19 mouse cellular contexts compared by ENCODE assay signal in the genomic region with DNA sequence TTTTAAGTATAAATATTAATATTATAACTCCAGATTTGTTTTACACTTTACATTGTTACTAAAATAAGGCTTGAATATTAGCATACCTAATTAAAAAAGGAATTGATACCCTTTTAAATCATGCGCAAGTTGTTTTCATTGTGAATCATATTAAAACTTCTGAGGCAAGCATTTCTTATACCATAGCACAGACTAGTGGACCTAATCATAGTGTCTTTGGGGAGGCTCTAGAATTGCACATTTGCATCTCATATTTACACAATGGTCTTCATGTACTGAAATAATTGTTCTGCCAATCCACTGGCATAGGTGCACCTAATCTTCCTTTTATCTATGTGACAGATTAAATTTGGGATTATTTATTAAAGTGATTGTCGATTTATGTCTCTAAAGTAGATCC.
DNase-seq lines count a peak whose midpoint lies in the region; ATAC-seq and TF ChIP-seq lines count a peak whose summit lies in the region.
"Had no signal": no experiment of that assay in that cellular context is flagged by ENCODE, and none has a peak within 500 bp of the region (broad histone marks: within the 10 kb centered on the region; RNA-seq: fewer than 3 reads in every experiment).

No protein-coding gene starts in this region.

- H3K4me3 ChIP-seq in gastrocnemius, adult 2 months: no peak overlapping the region
- H3K4me3 ChIP-seq in kidney, postnatal 0 days (replicated peaks; ENCODE audit: low read depth, low read length): no peak overlapping the region
- no peak overlapping the region for H3K4me3 ChIP-seq in kidney, adult 2 months (ENCODE audit: insufficient read depth, low read depth, low read length)
- H3K4me3 ChIP-seq in midbrain, embryonic 14.5 days (replicated peaks; ENCODE audit: low read depth, low read length): no peak overlapping the region
- no peak overlapping the region for H3K4me3 ChIP-seq in midbrain, embryonic 15.5 days
- H3K4me3 ChIP-seq in stomach, postnatal 0 days (ENCODE audit: low read depth, low read length): no peak overlapping the region
- H3K4me3 ChIP-seq: embryonic facial prominence, embryonic 13.5 days; heart, embryonic 13.5 days; hindbrain, embryonic 13.5 days had no signal

- WGBS in kidney, postnatal 0 days: 90% methylated on average over 2 of the region's 2 CpGs
- 90% methylated on average over 2 of the region's 2 CpGs for WGBS in kidney, adult 2 months
- 88% methylated on average over 2 of the region's 2 CpGs for WGBS in midbrain, embryonic 14.5 days
- WGBS in midbrain, embryonic 15.5 days: 83% methylated on average over 2 of the region's 2 CpGs
- WGBS in stomach, postnatal 0 days: 94% methylated on average over 2 of the region's 2 CpGs

- no peak for TF ChIP-seq EP300 in stomach, postnatal 0 days (optimal IDR thresholded peaks at IDR 0.05)

- no peaks in the 10 kb centered on the region for H3K4me1 ChIP-seq in kidney, postnatal 0 days (replicated peaks; ENCODE audit: insufficient read depth, low read length)
- no peaks in the 10 kb centered on the region for H3K4me1 ChIP-seq in kidney, adult 2 months (ENCODE audit: control insufficient read depth, insufficient read depth, low read length)
- H3K4me1 ChIP-seq in midbrain, embryonic 14.5 days (ENCODE audit: control insufficient read depth, insufficient read depth, low read length): no peaks in the 10 kb centered on the region
- no peaks in the 10 kb centered on the region for H3K4me1 ChIP-seq in midbrain, embryonic 15.5 days
- no peaks in the 10 kb centered on the region for H3K4me1 ChIP-seq in stomach, postnatal 0 days (replicated peaks; ENCODE audit: control insufficient read depth, insufficient read depth)
- H3K4me1 ChIP-seq: embryonic facial prominence, embryonic 13.5 days; heart, embryonic 13.5 days; hindbrain, embryonic 13.5 days had no signal

- no peak overlapping the region for H3K4me2 ChIP-seq in kidney, postnatal 0 days (ENCODE audit: low read length)
- H3K4me2 ChIP-seq in midbrain, embryonic 14.5 days (ENCODE audit: low read length): no peak overlapping the region
- H3K4me2 ChIP-seq in midbrain, embryonic 15.5 days: no peak overlapping the region
- H3K4me2 ChIP-seq in stomach, postnatal 0 days (replicated peaks; ENCODE audit: low read depth): no peak overlapping the region
- H3K4me2 ChIP-seq: embryonic facial prominence, embryonic 13.5 days; heart, embryonic 13.5 days; hindbrain, embryonic 13.5 days had no signal

- H3K27me3 ChIP-seq in kidney, postnatal 0 days (ENCODE audit: insufficient read depth, low read length): no peaks in the 10 kb centered on the region
- no peaks in the 10 kb centered on the region for H3K27me3 ChIP-seq in kidney, adult 2 months (replicated peaks; ENCODE audit: control insufficient read depth, insufficient read depth, low read length)
- no peaks in the 10 kb centered on the region for H3K27me3 ChIP-seq in midbrain, embryonic 14.5 days (ENCODE audit: control insufficient read depth, insufficient read depth, low read length)
- no peaks in the 10 kb centered on the region for H3K27me3 ChIP-seq in midbrain, embryonic 15.5 days (replicated peaks)
- no peaks in the 10 kb centered on the region for H3K27me3 ChIP-seq in stomach, postnatal 0 days (ENCODE audit: control insufficient read depth, insufficient read depth, low read length)
- H3K27me3 ChIP-seq: embryonic facial prominence, embryonic 13.5 days; heart, embryonic 13.5 days; hindbrain, embryonic 13.5 days; Patski had no signal

- TF ChIP-seq CTCF in gastrocnemius, adult 2 months (IDR thresholded peaks at IDR 0.05): peak; percentile 21; the same call in 1 of the 2 replicates
- peak; percentile 24 for TF ChIP-seq CTCF in kidney, postnatal 0 days (IDR thresholded peaks at IDR 0.05; ENCODE audit: low read depth)
- no peak for TF ChIP-seq CTCF in kidney, adult 2 months (conservative IDR thresholded peaks at IDR 0.05; ENCODE audit: insufficient read depth, insufficient read length, low read depth, low read length)
- peak; percentile 43 for TF ChIP-seq CTCF in stomach, postnatal 0 days (IDR thresholded peaks at IDR 0.05; ENCODE audit: low read depth)

- no peak overlapping the region for H3K9ac ChIP-seq in kidney, postnatal 0 days (ENCODE audit: low read depth, low read length)
- H3K9ac ChIP-seq in midbrain, embryonic 14.5 days (replicated peaks; ENCODE audit: low read length): no peak overlapping the region
- no peak overlapping the region for H3K9ac ChIP-seq in midbrain, embryonic 15.5 days
- H3K9ac ChIP-seq in stomach, postnatal 0 days (ENCODE audit: low read length): no peak overlapping the region
- H3K9ac ChIP-seq: embryonic facial prominence, embryonic 13.5 days; heart, embryonic 13.5 days; hindbrain, embryonic 13.5 days had no signal

- H3K9me3 ChIP-seq in kidney, postnatal 0 days (replicated peaks; ENCODE audit: low read length): no peaks in the 10 kb centered on the region
- no peaks in the 10 kb centered on the region for H3K9me3 ChIP-seq in midbrain, embryonic 14.5 days (ENCODE audit: control insufficient read depth, low read length)
- no peaks in the 10 kb centered on the region for H3K9me3 ChIP-seq in midbrain, embryonic 15.5 days
- no peaks in the 10 kb centered on the region for H3K9me3 ChIP-seq in stomach, postnatal 0 days (ENCODE audit: control insufficient read depth, low read length)
- H3K9me3 ChIP-seq: embryonic facial prominence, embryonic 13.5 days; heart, embryonic 13.5 days; hindbrain, embryonic 13.5 days had no signal

- DNase-seq in gastrocnemius, adult 2 months: no peak
- DNase-seq in gastrocnemius, adult 18-20 months (ENCODE audit: low spot score): no peak
- DNase-seq in kidney, postnatal 0 days (ENCODE audit: low spot score): no peak
- DNase-seq in kidney, adult 2 months: no peak
- peak; percentile 29 for DNase-seq in midbrain, embryonic 14.5 days
- no peak for DNase-seq in stomach, postnatal 0 days (ENCODE audit: low spot score)
- no peak for DNase-seq in urinary bladder, adult 18-20 months (ENCODE audit: low spot score in 2 of 2)
- DNase-seq: adrenal gland, postnatal 14 days; cerebellum, adult 18-20 months; cerebellum, adult 9-11 months; cerebellum, postnatal 36 days; gastrocnemius, postnatal 25 days had no signal

- intact Hi-C loops in gastrocnemius, adult 2 months (cut with DNase I): no loop called here

- no peaks in the 10 kb centered on the region for H3K36me3 ChIP-seq in kidney, postnatal 0 days (ENCODE audit: insufficient read depth, low read length)
- H3K36me3 ChIP-seq in kidney, adult 2 months (ENCODE audit: control insufficient read depth, insufficient read depth, low read length): no peaks in the 10 kb centered on the region
- no peaks in the 10 kb centered on the region for H3K36me3 ChIP-seq in midbrain, embryonic 14.5 days (ENCODE audit: control insufficient read depth, insufficient read depth, low read length)
- no peaks in the 10 kb centered on the region for H3K36me3 ChIP-seq in midbrain, embryonic 15.5 days (replicated peaks)
- H3K36me3 ChIP-seq in stomach, postnatal 0 days (ENCODE audit: control insufficient read depth, insufficient read depth, low read length): no peaks in the 10 kb centered on the region
- H3K36me3 ChIP-seq: embryonic facial prominence, embryonic 13.5 days; heart, embryonic 13.5 days; hindbrain, embryonic 13.5 days had no signal

- no peak for TF ChIP-seq POLR2A in kidney, adult 2 months (IDR thresholded peaks at IDR 0.05; ENCODE audit: low read depth, low read length)

- no peak for ATAC-seq in kidney, postnatal 0 days (replicated peaks; ENCODE audit: low FRiP score, low read depth)
- no peak for ATAC-seq in midbrain, embryonic 14.5 days (ENCODE audit: low FRiP score, low TSS enrichment)
- no peak for ATAC-seq in midbrain, embryonic 15.5 days (replicated peaks)
- ATAC-seq in stomach, postnatal 0 days (ENCODE audit: low FRiP score, low TSS enrichment): no peak
- ATAC-seq: activated CD4-positive, CD25-positive, alpha-beta regulatory T cell, adult 4 months; forebrain, embryonic 14.5 days; Patski had no signal

- H3K27ac ChIP-seq in gastrocnemius, adult 2 months: no peak overlapping the region
- no peak overlapping the region for H3K27ac ChIP-seq in kidney, postnatal 0 days
- H3K27ac ChIP-seq in kidney, adult 2 months (ENCODE audit: insufficient read depth, low read depth, low read length): no peak overlapping the region
- no peak overlapping the region for H3K27ac ChIP-seq in midbrain, embryonic 14.5 days (replicated peaks; ENCODE audit: low read depth, low read length)
- H3K27ac ChIP-seq in midbrain, embryonic 15.5 days: no peak overlapping the region
- H3K27ac ChIP-seq in stomach, postnatal 0 days (replicated peaks): no peak overlapping the region
- H3K27ac ChIP-seq: embryonic facial prominence, embryonic 13.5 days; heart, embryonic 13.5 days; hindbrain, embryonic 13.5 days had no signal
